Mouse (Mus musculus) testis, adult 2 months (tissue): ENCODE results near the gene Dock9. TPM values are rescaled to one million over a fixed set of nuclear protein-coding genes. Genes with fewer than 3 reads are reported as not detected.

Experiments used
- H3K27ac ChIP-seq: fragments of 200-500 bp; 2 replicates; pipeline ENCODE4 v1.5.1; 2012; ENCODE audit warnings: low read depth, low read length; ENCODE audit not compliant: control insufficient read depth, insufficient read depth
- H3K27me3 ChIP-seq: fragments of 200-500 bp; 2 replicates; pipeline ENCODE4 v1.6.1; 2012; ENCODE audit warnings: mild to moderate bottlenecking, low read length, moderate library complexity; ENCODE audit not compliant: control insufficient read depth, insufficient read depth
- H3K36me3 ChIP-seq: fragments of 200-500 bp; 2 replicates; pipeline ENCODE4 v1.6.1; 2012; ENCODE audit warnings: mild to moderate bottlenecking, low read length; ENCODE audit not compliant: control insufficient read depth, insufficient read depth
- H3K4me1 ChIP-seq: fragments of 200-500 bp; 2 replicates; pipeline ENCODE4 v1.6.1; 2012; ENCODE audit warnings: low read length; ENCODE audit not compliant: control insufficient read depth, insufficient read depth
- H3K4me3 ChIP-seq: fragments of 200-500 bp; 2 replicates; pipeline ENCODE4 v1.5.1; 2012; ENCODE audit warnings: low read depth, mild to moderate bottlenecking, low read length, moderate library complexity, mixed read lengths; ENCODE audit not compliant: control insufficient read depth
- CTCF ChIP-seq: fragments of 200-500 bp; IDR thresholded peaks from 2 replicates; pipeline ENCODE4 v1.5.1; 2012; ENCODE audit warnings: low read depth, mild to moderate bottlenecking, inconsistent platforms, low read length, moderate library complexity; ENCODE audit not compliant: control insufficient read depth, insufficient read depth, insufficient replicate concordance
- POLR2A ChIP-seq: fragments of 200-500 bp; IDR thresholded peaks from 2 replicates; pipeline ENCODE4 v1.6.1; 2012; ENCODE audit warnings: low read depth, mild to moderate bottlenecking, inconsistent platforms, low read length, moderate library complexity; ENCODE audit not compliant: control insufficient read depth
- polyA plus RNA-seq: library from polyadenylated mRNA; depleted of rRNA; stranded (reverse); fragments of >200 nt; gene quantifications from 2 replicates; pipeline ENCODE4 v1.2.3, GENCODE M21; 2012

Dock9 gene
- polyA plus RNA-seq, 1 experiment, result 4.6 TPM

- Histone ChIP-seq H3K27me3 (no peaks in the 10 kb centered on the region), H3K4me3 (no peak overlapping the region), H3K4me1 (no peaks in the 10 kb centered on the region), H3K27ac (no peak overlapping the region), H3K36me3 (no peaks in the 10 kb centered on the region)
- TF ChIP-seq POLR2A, result no peak
- TF ChIP-seq CTCF, result no peak
Observed at GRCm38 (mm10) chr14:121614461-121615170, 183.0 kb downstream of the Dock9 start.

GRCm38 (mm10) chr14:121613490-121613889 lies 184.1 kb downstream of the Dock9 start:
- no peaks in the 10 kb centered on the region for H3K27me3 ChIP-seq
- TF ChIP-seq POLR2A (no peak), CTCF (no peak)

GRCm38 (mm10) chr14:121612926-121613325 lies 184.7 kb downstream of the Dock9 start:
- H3K4me3 ChIP-seq, result no peak overlapping the region
- H3K4me1 ChIP-seq, result no peaks in the 10 kb centered on the region
- no peak for TF ChIP-seq POLR2A
- TF ChIP-seq CTCF, result no peak
- no peaks in the 10 kb centered on the region for H3K36me3 ChIP-seq
- no peaks in the 10 kb centered on the region for H3K27me3 ChIP-seq
- H3K27ac ChIP-seq, result no peak overlapping the region

More at GRCm38 (mm10) chr14:121613490-121613889, 184.1 kb downstream of the Dock9 start:
- Histone ChIP-seq H3K27ac (no peak overlapping the region), H3K36me3 (no peaks in the 10 kb centered on the region), H3K4me3 (no peak overlapping the region), H3K4me1 (no peaks in the 10 kb centered on the region)

- TF ChIP-seq CTCF (no peak), POLR2A (no peak)
- Histone ChIP-seq H3K27ac (no peak overlapping the region), H3K27me3 (no peaks in the 10 kb centered on the region), H3K4me1 (peaks cover 2% of the 10 kb centered on the region; the same call in 1 of the 2 replicates), H3K36me3 (no peaks in the 10 kb centered on the region), H3K4me3 (no peak overlapping the region)
Observed at GRCm38 (mm10) chr14:121611533-121611932, 186.1 kb downstream of the Dock9 start.

- TF ChIP-seq POLR2A (no peak), CTCF (no peak)
- Histone ChIP-seq H3K27me3 (no peaks in the 10 kb centered on the region), H3K36me3 (no peaks in the 10 kb centered on the region), H3K4me3 (no peak overlapping the region), H3K4me1 (peaks cover 2% of the 10 kb centered on the region; the same call in 1 of the 2 replicates), H3K27ac (no peak overlapping the region)
Observed at GRCm38 (mm10) chr14:121611098-121611497, 186.5 kb downstream of the Dock9 start.

GRCm38 (mm10) chr14:121608522-121608921 lies 189.1 kb downstream of the Dock9 start:
- H3K4me1 ChIP-seq, result peaks cover 2% of the 10 kb centered on the region; the same call in 1 of the 2 replicates
- no peak overlapping the region for H3K27ac ChIP-seq
- TF ChIP-seq POLR2A (no peak), CTCF (no peak)
- no peaks in the 10 kb centered on the region for H3K36me3 ChIP-seq
- no peak overlapping the region for H3K4me3 ChIP-seq
- no peaks in the 10 kb centered on the region for H3K27me3 ChIP-seq

GRCm38 (mm10) chr14:121606433-121606832 lies 191.2 kb downstream of the Dock9 start:
- Histone ChIP-seq H3K36me3 (no peaks in the 10 kb centered on the region), H3K4me1 (peaks cover 2% of the 10 kb centered on the region; the same call in 1 of the 2 replicates), H3K27me3 (no peaks in the 10 kb centered on the region), H3K27ac (no peak overlapping the region), H3K4me3 (no peak overlapping the region)
- TF ChIP-seq CTCF (no peak), POLR2A (no peak)
